Mouse (Mus musculus): ENCODE results near the gene Fam53b. TPM values are rescaled to one million over a fixed set of nuclear protein-coding genes. Genes with fewer than 3 reads are reported as not detected.

Gene Fam53b
- polyA plus RNA-seq, 1 experiment from 2014 or later: 11.9 TPM

DNA sequence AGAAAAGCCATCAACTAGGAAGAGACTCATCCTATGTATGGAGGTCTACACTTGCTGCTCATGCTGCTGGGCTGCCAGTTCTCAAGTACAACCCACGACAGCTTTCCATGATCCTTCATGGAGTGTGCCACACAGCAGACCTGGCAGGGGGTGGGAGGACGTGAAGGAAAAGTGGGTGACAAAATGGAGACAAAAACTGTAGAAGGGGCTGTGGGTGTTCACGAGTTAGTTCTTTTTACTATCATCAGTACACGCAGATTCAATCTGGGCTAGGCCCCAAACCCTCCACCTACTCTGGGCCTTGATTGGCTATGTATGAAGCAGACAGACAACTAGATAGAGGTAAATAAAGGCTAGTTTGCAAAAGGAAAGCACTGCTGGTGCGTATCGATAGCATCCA is 50.3 kb downstream of the Fam53b start:
- peaks cover 20% of the 10 kb centered on the region for H3K4me1 ChIP-seq (ENCODE audit: control insufficient read depth, insufficient read depth, low read length)
- no peak overlapping the region for H3K9ac ChIP-seq (ENCODE audit: low read depth, low read length)
- peaks cover 10% of the 10 kb centered on the region; the same call in 1 of the 2 replicates for H3K36me3 ChIP-seq (ENCODE audit: control insufficient read depth, insufficient read depth, low read length)
- no peak overlapping the region for H3K27ac ChIP-seq (ENCODE audit: low read depth, low read length)
- H3K4me2 ChIP-seq: no peak overlapping the region
- no peak for ATAC-seq (replicated peaks; ENCODE audit: insufficient number of reproducible peaks, low FRiP score, low TSS enrichment)
- no peaks in the 10 kb centered on the region for H3K9me3 ChIP-seq (replicated peaks; ENCODE audit: control insufficient read depth, low read length)
- H3K27me3 ChIP-seq (ENCODE audit: control insufficient read depth, insufficient read depth, low read length): no peaks in the 10 kb centered on the region
- H3K4me3 ChIP-seq (ENCODE audit: low read depth, low read length): no peak overlapping the region
- WGBS (ENCODE audit: insufficient replicate concordance): 86% methylated on average over 6 of the region's 6 CpGs

DNA sequence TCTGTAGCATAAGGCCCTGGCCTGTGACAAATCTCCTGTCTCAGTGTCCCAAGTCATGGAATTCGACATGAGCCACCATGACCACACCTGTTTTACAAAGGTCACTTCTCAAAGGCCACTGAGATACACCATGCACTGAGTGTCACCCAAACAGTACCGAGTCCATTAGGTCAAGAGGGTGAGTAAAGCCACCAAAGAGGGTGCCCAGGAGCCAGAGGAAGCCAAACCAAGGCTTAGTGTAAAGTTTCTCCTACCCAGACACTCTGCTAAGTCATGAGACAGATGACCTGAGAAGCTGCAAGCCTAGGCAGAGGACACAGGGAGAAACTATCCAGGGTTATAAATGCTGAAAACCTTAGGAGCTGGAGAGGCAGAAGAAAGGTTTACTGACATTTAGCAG is 52.3 kb downstream of the Fam53b start:
- Histone ChIP-seq H3K4me3 (ENCODE audit: low read depth, low read length) (no peak overlapping the region), H3K27ac (ENCODE audit: low read depth, low read length) (no peak overlapping the region), H3K9ac (ENCODE audit: low read depth, low read length) (no peak overlapping the region), H3K4me2 (no peak overlapping the region), H3K4me1 (ENCODE audit: control insufficient read depth, insufficient read depth, low read length) (peaks cover 15% of the 10 kb centered on the region), H3K36me3 (ENCODE audit: control insufficient read depth, insufficient read depth, low read length) (peaks cover 18% of the 10 kb centered on the region; the same call in 1 of the 2 replicates), H3K27me3 (ENCODE audit: control insufficient read depth, insufficient read depth, low read length) (no peaks in the 10 kb centered on the region), H3K9me3 (replicated peaks; ENCODE audit: control insufficient read depth, low read length) (no peaks in the 10 kb centered on the region)
- WGBS (ENCODE audit: insufficient replicate concordance): 83% methylated on average over 2 of the region's 2 CpGs
- no peak for ATAC-seq (replicated peaks; ENCODE audit: insufficient number of reproducible peaks, low FRiP score, low TSS enrichment)

DNA sequence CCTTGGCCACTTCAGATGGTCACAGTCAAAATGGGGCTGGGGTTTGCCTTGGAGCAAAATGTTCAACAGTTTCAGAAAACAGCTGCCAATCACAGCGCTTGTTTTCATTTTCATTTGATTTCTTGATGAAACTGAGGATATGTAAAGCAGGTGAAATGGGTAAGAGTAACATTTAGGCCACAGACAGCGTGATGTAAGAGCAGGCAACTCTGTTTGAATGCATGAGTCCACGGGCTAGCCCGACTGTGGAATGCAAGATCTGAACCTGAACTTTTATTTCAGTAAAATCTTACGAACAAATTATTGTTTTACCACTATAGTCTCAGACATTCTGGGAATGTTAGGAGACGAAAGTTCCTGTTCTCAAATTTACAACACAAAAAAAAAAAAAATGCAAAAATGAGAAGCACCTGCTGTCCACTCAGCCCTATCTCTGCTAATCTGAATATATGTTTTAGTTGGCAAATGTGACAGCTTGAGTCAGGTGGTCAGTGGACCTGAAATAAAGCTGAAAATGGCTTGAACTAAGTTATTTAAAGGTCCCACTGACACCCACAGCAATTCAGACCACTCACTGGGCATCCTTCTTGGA is 53.0 kb downstream of the Fam53b start:
- no peaks in the 10 kb centered on the region for H3K9me3 ChIP-seq (replicated peaks; ENCODE audit: control insufficient read depth, low read length)
- peaks cover 18% of the 10 kb centered on the region; the same call in 1 of the 2 replicates for H3K36me3 ChIP-seq (ENCODE audit: control insufficient read depth, insufficient read depth, low read length)
- H3K4me1 ChIP-seq (ENCODE audit: control insufficient read depth, insufficient read depth, low read length): peaks cover 12% of the 10 kb centered on the region
- H3K4me2 ChIP-seq: no peak overlapping the region
- H3K27ac ChIP-seq (ENCODE audit: low read depth, low read length): no peak overlapping the region
- H3K27me3 ChIP-seq (ENCODE audit: control insufficient read depth, insufficient read depth, low read length): no peaks in the 10 kb centered on the region
- no peak overlapping the region for H3K9ac ChIP-seq (ENCODE audit: low read depth, low read length)
- H3K4me3 ChIP-seq (ENCODE audit: low read depth, low read length): no peak overlapping the region
- ATAC-seq (replicated peaks; ENCODE audit: insufficient number of reproducible peaks, low FRiP score, low TSS enrichment): no peak
- WGBS (ENCODE audit: insufficient replicate concordance): 86% methylated on average over 6 of the region's 6 CpGs

DNA sequence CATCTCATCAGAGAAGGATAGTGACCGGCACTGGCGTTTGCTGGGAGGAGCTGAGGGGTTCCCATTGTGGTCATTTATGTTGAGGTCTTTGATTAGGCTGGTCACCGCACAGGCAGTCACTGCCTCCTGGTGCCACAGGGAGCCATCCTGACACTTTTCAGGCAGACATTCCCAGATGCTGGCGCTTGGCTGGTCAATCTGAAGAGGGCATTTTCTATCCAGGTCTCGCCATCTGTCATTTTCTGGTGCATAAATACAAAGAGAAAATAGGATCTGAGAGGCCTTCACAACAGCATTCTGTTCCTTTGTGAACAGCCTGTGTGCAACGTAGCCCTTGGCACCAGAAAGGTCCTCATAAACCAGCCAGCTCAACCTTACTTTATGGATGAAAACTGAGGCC is 53.8 kb downstream of the Fam53b start:
- H3K36me3 ChIP-seq (ENCODE audit: control insufficient read depth, insufficient read depth, low read length): peaks cover 18% of the 10 kb centered on the region; the same call in 1 of the 2 replicates
- peaks cover 9% of the 10 kb centered on the region for H3K4me1 ChIP-seq (ENCODE audit: control insufficient read depth, insufficient read depth, low read length)
- ATAC-seq (replicated peaks; ENCODE audit: insufficient number of reproducible peaks, low FRiP score, low TSS enrichment): no peak
- H3K27ac ChIP-seq (ENCODE audit: low read depth, low read length): no peak overlapping the region
- no peaks in the 10 kb centered on the region for H3K27me3 ChIP-seq (ENCODE audit: control insufficient read depth, insufficient read depth, low read length)
- no peak overlapping the region for H3K9ac ChIP-seq (ENCODE audit: low read depth, low read length)
- no peaks in the 10 kb centered on the region for H3K9me3 ChIP-seq (replicated peaks; ENCODE audit: control insufficient read depth, low read length)
- H3K4me2 ChIP-seq: no peak overlapping the region
- WGBS (ENCODE audit: insufficient replicate concordance): 89% methylated on average over 6 of the region's 6 CpGs
- no peak overlapping the region for H3K4me3 ChIP-seq (ENCODE audit: low read depth, low read length)

DNA sequence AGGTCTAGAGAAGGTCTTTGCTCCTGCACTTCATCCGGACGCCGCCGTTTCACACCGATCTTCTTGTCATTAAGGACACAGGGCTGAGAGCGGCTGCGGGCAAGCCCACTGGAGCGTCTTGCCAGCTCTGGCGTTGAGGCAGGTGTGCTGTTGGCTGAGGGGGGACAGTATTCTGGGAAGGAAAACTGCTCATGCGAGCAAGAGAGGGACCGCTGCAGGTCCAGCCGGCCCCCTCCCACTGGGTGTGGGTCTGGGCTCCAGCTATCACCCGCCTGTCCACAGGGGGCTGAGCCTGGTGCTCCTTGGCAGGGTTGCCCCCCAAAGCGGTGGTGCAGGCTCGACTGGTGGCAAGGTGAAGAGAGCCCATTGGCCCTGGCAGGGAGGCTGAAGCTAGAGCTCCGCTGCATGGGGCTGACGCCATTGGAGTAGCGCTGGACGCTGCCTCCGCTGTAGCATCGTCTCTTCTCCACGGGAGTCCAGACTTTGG is 54.2 kb downstream of the Fam53b start:
- Histone ChIP-seq H3K9me3 (replicated peaks; ENCODE audit: control insufficient read depth, low read length) (no peaks in the 10 kb centered on the region), H3K36me3 (ENCODE audit: control insufficient read depth, insufficient read depth, low read length) (peaks cover 18% of the 10 kb centered on the region; the same call in 1 of the 2 replicates), H3K27me3 (ENCODE audit: control insufficient read depth, insufficient read depth, low read length) (no peaks in the 10 kb centered on the region), H3K4me2 (no peak overlapping the region), H3K9ac (ENCODE audit: low read depth, low read length) (no peak overlapping the region), H3K4me1 (ENCODE audit: control insufficient read depth, insufficient read depth, low read length) (peaks cover 12% of the 10 kb centered on the region), H3K27ac (ENCODE audit: low read depth, low read length) (no peak overlapping the region), H3K4me3 (ENCODE audit: low read depth, low read length) (no peak overlapping the region)
- no peak for ATAC-seq (replicated peaks; ENCODE audit: insufficient number of reproducible peaks, low FRiP score, low TSS enrichment)
- WGBS (ENCODE audit: insufficient replicate concordance): 89% methylated on average over 22 of the region's 22 CpGs

DNA sequence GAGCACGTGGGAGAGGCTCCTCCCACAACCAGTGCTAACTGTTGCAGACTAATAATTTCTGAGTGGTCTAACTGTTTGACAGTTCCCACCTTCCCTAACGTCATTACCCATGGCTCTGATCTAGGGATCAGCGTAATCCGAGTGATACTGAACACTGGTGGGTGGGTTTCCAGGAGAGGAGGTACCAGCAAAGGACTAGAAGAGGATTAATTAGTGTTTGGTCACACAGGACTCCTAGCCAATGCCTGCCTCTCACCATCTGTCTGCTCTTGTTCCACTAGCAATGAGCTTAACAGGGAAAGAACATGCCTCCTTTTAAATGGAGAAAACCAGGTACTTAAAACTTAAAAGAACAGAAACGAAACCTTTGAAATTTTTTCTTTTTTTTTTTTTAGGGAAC is 54.8 kb downstream of the Fam53b start:
- no peaks in the 10 kb centered on the region for H3K27me3 ChIP-seq (ENCODE audit: control insufficient read depth, insufficient read depth, low read length)
- H3K27ac ChIP-seq (ENCODE audit: low read depth, low read length): no peak overlapping the region
- no peak overlapping the region for H3K9ac ChIP-seq (ENCODE audit: low read depth, low read length)
- no peak for ATAC-seq (replicated peaks; ENCODE audit: insufficient number of reproducible peaks, low FRiP score, low TSS enrichment)
- no peak overlapping the region for H3K4me2 ChIP-seq
- H3K4me3 ChIP-seq (ENCODE audit: low read depth, low read length): no peak overlapping the region
- no peaks in the 10 kb centered on the region for H3K9me3 ChIP-seq (replicated peaks; ENCODE audit: control insufficient read depth, low read length)
- peaks cover 18% of the 10 kb centered on the region; the same call in 1 of the 2 replicates for H3K36me3 ChIP-seq (ENCODE audit: control insufficient read depth, insufficient read depth, low read length)
- WGBS (ENCODE audit: insufficient replicate concordance): 77% methylated on average over 5 of the region's 5 CpGs
- H3K4me1 ChIP-seq (ENCODE audit: control insufficient read depth, insufficient read depth, low read length): peaks cover 18% of the 10 kb centered on the region

DNA sequence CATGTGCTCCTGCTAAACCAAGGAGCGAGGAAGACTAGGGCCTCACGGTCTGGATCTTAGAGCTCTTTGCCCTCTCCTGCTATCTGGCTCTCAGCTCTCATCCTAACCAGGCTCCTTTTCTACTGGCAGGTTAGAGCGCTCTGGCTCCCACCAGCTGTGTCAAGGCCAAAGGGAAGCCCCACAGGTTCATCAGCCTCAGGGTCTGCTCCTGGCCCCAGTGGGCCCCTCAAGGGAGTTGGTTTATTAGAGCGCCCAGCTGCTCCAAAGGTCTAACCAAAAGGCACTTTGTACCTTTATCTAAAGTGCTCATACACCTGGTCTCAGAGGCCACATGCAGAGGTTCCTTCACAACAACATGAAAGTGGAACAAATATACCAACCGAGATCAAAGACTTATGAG is 57.4 kb downstream of the Fam53b start:
- Histone ChIP-seq H3K4me3 (ENCODE audit: low read depth, low read length) (no peak overlapping the region), H3K36me3 (ENCODE audit: control insufficient read depth, insufficient read depth, low read length) (peaks cover 18% of the 10 kb centered on the region; the same call in 1 of the 2 replicates), H3K27me3 (ENCODE audit: control insufficient read depth, insufficient read depth, low read length) (no peaks in the 10 kb centered on the region), H3K4me1 (ENCODE audit: control insufficient read depth, insufficient read depth, low read length) (peaks cover 24% of the 10 kb centered on the region), H3K27ac (ENCODE audit: low read depth, low read length) (no peak overlapping the region), H3K9me3 (replicated peaks; ENCODE audit: control insufficient read depth, low read length) (no peaks in the 10 kb centered on the region), H3K4me2 (no peak overlapping the region), H3K9ac (ENCODE audit: low read depth, low read length) (no peak overlapping the region)
- no peak for ATAC-seq (replicated peaks; ENCODE audit: insufficient number of reproducible peaks, low FRiP score, low TSS enrichment)
- 82% methylated on average over 5 of the region's 5 CpGs for WGBS (ENCODE audit: insufficient replicate concordance)

DNA sequence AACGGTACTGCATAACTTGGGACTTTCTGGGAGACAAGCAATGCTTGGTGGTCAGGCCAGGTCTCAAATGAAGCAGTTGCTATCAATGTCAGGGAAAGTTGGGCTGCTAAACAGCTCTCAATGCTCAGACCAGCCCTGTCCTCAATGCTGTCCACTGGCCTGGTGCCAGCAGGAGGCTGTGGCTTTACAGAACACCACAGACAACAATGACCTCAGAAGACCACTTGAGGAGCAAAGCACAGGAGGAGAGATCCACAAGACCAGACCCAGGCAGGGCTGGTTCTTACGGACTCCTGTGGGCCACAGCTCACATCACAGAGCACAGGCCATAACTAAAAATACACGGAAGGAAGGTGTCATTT is 59.3 kb downstream of the Fam53b start:
- Histone ChIP-seq H3K4me1 (ENCODE audit: control insufficient read depth, insufficient read depth, low read length) (peaks cover 24% of the 10 kb centered on the region), H3K4me3 (ENCODE audit: low read depth, low read length) (no peak overlapping the region), H3K36me3 (ENCODE audit: control insufficient read depth, insufficient read depth, low read length) (peaks cover 15% of the 10 kb centered on the region; the same call in 1 of the 2 replicates), H3K27me3 (ENCODE audit: control insufficient read depth, insufficient read depth, low read length) (no peaks in the 10 kb centered on the region), H3K27ac (ENCODE audit: low read depth, low read length) (peak overlapping the region; percentile 2), H3K4me2 (no peak overlapping the region; the same call in 1 of the 2 replicates), H3K9me3 (replicated peaks; ENCODE audit: control insufficient read depth, low read length) (no peaks in the 10 kb centered on the region), H3K9ac (ENCODE audit: low read depth, low read length) (no peak overlapping the region)
- 43% methylated on average over 3 of the region's 3 CpGs for WGBS (ENCODE audit: insufficient replicate concordance)
- ATAC-seq (replicated peaks; ENCODE audit: insufficient number of reproducible peaks, low FRiP score, low TSS enrichment): 0 out of 2 replicates have a peak, but pooled peaks have one; percentile 6
